Mouse (Mus musculus) c-Kit-positive CD71-positive TER-119-positive erythroid progenitor cells, embryonic 14.5 days (primary cell): ENCODE data around the gene Gm20388.

Source experiments
- DNase-seq: peaks from one replicate; pipeline ENCODE4 v3.0.0-alpha.2; 2013; ENCODE audit warnings: low spot score

The Gm20388 gene

DNA sequence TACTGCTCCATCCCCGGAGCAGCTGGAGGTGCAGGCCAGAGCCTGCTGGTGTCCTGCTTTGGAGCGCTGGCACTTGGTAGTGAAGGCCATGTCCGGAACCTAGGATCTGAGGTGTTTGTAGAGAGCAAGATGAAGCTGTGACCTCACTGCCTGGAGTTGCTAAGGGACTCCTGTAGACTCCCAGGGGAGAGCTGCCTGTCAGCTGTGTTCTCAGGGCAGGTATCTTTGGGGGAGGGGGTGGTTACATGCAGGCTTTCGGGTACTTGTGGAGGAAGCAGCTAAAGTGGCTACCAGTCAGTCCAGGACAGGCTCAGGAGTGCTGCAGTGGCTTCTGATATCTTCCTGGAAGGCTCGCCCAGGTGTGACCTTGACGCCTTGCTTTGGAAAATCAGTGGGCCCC, 4328.7 kb downstream of the Gm20388 start:
- no peak for DNase-seq

- no peak for DNase-seq
Measured at GRCm38 (mm10) chr8:124240932-124241331, 4330.3 kb downstream of the Gm20388 start.

- DNase-seq = no peak
Measured at GRCm38 (mm10) chr8:124242208-124242607, 4331.6 kb downstream of the Gm20388 start.

DNA sequence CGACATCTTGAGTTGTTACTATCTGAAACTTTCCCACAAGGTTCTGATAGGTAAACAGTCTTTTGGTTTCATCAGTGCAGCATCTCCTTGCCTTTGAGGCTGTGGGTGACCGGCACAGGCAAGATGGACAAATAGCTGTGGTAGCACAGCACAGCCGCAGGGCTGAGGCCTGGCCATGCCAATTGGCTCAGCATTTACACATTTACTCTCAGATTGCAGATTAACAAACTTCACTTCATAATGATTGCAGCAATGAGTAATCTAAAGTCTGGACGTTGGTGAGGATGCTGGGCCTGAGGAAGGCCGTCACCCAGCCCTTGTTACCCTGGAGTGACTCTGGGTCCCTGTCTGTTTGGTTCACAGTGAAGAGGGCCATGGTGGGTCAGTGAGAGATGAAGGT, 4332.3 kb downstream of the Gm20388 start:
- DNase-seq = no peak

GRCm38 (mm10) chr8:124247581-124247980, 4336.9 kb downstream of the Gm20388 start:
- no peak for DNase-seq

- DNase-seq = no peak
Measured at GRCm38 (mm10) chr8:124248688-124249087, 4338.0 kb downstream of the Gm20388 start.

- DNase-seq = peak; percentile 54
Measured at GRCm38 (mm10) chr8:124250255-124250654, 4339.6 kb downstream of the Gm20388 start.

GRCm38 (mm10) chr8:124250785-124251184, 4340.1 kb downstream of the Gm20388 start:
- no peak for DNase-seq

- no peak for DNase-seq
Measured at GRCm38 (mm10) chr8:124252533-124252950, 4341.9 kb downstream of the Gm20388 start.

DNA sequence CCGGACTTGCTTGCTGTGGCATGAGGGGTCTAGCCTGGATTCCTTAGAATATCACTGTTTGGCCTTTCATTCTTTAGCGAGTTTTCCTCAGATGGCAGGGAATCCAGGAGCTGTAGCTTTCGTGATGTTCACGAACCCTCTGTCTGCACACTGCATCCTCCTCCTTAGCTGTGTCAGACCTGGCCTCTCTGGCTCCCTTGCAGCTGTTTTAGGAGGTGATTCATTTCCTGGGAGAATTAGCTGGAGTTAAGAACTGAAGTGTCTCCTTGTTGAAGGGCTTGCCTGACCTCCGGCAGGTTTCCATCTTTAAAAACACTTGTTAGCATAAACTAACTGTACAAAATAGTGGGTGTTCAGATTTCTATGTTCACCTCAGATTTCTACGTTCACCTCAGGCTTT, 4343.3 kb downstream of the Gm20388 start:
- DNase-seq = no peak

- DNase-seq = no peak
Measured at GRCm38 (mm10) chr8:124256841-124257240, 4346.2 kb downstream of the Gm20388 start.

- DNase-seq = no peak
Measured at GRCm38 (mm10) chr8:124257363-124257762, 4346.7 kb downstream of the Gm20388 start.

DNA sequence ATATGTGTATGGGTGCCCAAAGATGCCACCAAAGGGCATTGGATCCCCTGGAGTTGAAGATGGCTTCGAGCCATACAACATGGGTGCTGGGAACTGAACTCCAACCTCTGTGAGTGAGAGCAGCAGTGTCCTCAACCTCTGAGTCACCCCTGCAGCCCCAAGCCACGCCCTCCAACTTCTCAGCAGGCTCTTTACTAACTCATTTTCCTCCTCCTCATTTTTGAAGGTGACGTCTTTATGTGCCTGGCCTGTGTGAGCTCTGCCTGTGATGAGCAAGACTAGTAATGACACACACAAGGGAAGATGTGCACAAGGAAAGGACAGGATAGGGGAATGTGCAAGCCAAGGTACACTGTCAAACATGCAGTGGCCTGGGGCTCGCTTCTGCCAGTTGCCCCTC, 4348.5 kb downstream of the Gm20388 start:
- DNase-seq = no peak

DNA sequence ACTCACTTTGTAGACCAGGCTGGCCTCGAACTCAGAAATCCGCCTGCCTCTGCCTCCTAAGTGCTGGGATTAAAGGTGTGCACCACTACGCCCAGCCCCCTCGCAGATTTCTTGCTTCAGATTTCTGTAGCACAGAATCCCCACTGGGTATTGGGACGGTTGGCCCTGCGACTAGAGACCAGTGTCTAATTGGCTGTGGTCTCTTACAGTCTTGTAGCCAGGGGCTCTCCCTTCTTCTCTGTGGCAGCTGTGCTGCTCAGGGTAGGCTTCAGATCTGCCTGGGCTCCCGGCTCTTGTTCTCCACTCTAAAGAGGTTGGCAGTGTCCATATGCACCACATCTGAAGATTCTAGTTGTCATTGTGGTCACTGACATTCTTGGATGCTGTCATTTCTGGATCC, 4349.3 kb downstream of the Gm20388 start:
- DNase-seq = no peak

DNA sequence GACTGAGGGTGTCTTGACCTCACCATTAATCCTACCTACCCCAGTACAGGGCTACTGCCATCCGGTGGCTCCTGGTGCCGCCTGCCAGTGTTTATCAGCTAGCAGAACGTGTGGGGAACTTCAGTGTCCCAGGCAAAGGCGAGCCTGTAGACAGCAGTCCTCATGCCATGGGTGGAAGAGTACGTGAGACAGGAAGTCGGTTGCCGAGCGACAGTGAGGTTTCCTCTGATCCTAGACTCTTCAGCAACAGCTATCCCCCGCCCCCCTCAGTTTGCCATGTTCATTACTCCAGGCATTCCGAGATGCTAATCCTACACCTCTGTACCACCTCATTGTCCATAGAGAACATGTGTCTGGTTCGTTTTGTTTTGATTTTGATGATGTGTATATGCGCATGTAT, 4349.7 kb downstream of the Gm20388 start:
- no peak for DNase-seq

GRCm38 (mm10) chr8:124263058-124263457, 4352.4 kb downstream of the Gm20388 start:
- DNase-seq = no peak

DNA sequence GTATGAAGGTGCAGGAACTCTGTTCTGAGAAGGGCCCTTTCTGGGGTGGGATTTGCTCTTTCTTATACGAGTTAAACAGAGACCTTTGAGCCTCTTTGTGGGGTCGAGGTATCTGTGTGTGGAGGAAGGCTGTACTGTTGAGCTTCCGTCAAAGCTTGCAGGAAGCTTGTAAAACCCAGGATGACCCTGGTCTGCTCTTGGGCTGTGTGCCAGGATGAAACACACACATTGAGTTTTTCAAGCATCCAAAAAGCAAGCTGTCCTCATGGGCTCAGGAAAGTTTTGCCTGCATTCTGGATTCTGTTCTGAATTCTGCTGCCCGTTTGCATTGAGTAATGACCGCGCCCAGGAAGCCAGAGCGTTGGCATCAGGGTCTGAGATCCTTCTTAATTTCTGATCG, 4353.4 kb downstream of the Gm20388 start:
- no peak for DNase-seq

DNA sequence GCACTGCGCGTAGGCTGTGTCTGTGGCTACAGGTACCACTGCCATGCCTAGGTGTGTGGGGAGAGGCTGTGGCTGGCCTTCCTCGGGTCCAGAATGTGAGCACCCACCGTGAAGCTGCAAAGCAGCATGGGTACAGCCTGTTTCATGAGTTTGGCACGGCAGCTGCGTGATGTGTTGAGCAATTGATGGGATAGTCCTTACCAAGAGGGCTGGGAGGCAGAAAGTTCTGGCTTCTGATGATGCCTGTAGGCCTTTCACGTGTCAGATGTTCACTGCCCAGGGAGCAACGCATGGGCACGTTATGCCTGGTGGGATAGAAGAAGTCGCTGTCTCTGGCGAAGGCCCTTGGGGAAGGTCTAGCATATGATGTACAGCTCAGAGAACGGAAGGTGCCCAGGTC, 4354.0 kb downstream of the Gm20388 start:
- no peak for DNase-seq

- no peak for DNase-seq
Measured at GRCm38 (mm10) chr8:124265130-124265529, 4354.5 kb downstream of the Gm20388 start.

GRCm38 (mm10) chr8:124265798-124266197, 4355.2 kb downstream of the Gm20388 start:
- DNase-seq = peak; percentile 44

DNA sequence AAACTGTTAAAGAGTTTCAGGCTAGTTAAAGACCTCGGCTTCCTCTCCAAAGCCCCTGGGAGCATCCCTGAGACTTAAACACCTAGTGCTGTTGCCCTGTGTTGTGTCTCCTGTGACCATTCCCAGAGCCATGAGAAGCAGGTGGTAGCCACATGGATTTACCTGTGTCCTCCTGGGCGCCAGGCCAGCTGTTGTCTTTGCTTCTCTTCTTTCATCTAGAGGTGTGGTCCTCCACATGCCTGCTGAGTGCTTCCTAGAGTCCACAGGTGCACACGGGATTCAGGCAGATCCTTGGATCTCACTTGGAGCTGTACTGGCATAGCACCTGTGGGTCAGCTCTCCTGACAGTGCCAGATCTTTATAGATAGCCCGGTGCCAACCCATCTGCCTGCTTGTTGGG, 4356.6 kb downstream of the Gm20388 start:
- no peak for DNase-seq

DNA sequence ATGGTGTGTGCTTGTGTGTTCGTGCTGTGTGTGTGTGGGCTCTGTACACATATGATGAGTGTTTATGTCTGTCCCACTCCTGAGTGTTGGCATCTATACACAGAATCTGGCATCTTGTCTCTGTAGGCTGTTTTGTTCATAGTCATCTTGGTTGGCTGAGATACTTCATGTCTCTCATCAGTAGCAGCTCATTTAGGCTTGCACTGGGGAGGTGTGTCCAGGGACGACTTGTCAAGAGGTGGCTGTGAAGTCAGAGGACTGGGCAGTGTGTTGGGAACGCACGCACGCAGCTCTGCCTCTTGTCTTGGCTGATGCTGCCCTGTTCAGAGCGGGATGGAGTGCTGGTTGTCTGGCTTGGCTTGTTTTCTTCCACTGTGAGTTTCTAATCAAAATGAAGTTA, 4359.9 kb downstream of the Gm20388 start:
- DNase-seq = no peak

- DNase-seq = no peak
Measured at GRCm38 (mm10) chr8:124270904-124271303, 4360.3 kb downstream of the Gm20388 start.

- no peak for DNase-seq
Measured at GRCm38 (mm10) chr8:124271518-124271917, 4360.9 kb downstream of the Gm20388 start.

- DNase-seq = no peak
Measured at GRCm38 (mm10) chr8:124272792-124273191, 4362.2 kb downstream of the Gm20388 start.
